Mouse (Mus musculus) right cerebral cortex, postnatal 10 days (tissue): ENCODE results near the gene Foxp1.

Experiments
- DNase-seq, 2 experiments: peaks; one replicate each; pipeline ENCODE4 v3.0.0; 2021; ENCODE audit warnings: low spot score in 2 of 2

Foxp1 gene

GRCm38 (mm10) chr6:99521038-99521640 lies 1.4 kb downstream of the Foxp1 start:
- DNase-seq, result peak; percentile 65 to 73

- no peak for DNase-seq
Measured at GRCm38 (mm10) chr6:99520676-99521037, 1.9 kb downstream of the Foxp1 start.

GRCm38 (mm10) chr6:99519806-99520675 lies 2.5 kb downstream of the Foxp1 start:
- DNase-seq, result peak; percentile 57 to 58

DNA sequence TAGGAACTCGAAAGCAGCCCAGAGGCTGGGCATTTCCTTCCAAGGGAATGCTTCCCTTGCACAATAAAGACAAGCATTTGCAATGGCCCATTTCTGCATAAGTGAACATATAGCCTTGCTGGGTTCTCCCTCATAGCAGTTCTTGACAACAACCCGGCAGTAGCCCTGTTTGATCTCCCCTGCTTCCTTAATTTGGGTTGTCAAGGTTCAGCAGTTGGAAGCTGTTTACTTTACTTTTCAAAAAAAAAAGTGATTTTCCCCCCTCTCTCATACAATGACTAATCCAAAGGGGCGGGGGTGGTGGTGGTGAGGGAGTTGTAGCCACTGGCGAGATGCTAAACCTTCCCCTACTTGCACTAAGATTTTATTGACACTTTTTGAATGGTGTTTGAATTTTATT lies 3.5 kb downstream of the Foxp1 start:
- no peak for DNase-seq

DNA sequence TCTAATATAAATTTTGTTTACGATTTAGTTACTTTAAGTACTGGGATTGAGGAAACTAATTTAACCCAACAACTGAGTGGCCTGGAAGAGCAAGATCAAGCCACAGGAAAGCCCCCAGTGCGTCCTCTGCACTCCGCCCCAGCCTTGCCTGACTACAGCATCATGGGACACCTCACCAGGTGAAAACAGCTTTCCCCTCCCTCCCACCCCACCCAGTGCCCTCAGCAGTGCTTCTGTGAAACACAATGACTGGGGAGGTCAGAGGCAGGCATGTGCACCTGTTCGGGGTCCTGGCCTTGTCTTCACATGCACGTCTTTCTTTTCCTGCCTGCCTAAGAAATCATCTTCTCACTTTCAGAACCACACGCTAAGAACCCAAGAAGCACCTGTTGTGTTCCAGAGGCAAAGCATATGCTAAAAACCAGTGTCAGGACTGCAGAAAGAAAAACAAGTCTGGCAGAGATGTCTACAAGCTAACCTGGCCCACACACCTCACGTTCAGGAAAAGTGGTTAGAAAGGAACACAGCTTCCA lies 6.8 kb downstream of the Foxp1 start:
- DNase-seq, result no peak

- DNase-seq, result no peak
Measured at GRCm38 (mm10) chr6:99511862-99512261, 10.7 kb downstream of the Foxp1 start.

DNA sequence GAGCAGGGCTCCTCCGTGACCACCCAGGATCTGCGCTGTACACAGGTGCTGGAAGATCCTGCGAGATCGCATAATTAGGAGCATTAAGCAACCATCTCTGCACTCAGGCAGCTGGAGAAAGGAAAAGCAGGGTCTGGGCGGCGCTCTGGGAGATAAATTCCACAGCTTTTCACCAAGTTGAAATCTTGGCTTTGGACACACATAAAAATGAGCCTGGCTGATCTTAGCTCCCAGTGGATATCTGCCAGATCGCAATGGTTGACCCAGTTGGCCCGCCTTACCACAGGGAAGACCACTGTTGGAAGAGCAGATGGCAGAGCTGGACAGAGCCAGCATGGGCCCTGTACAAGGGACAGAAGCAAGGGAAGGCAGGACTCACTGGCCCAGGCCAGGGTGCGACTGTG lies 13.3 kb downstream of the Foxp1 start:
- DNase-seq, result peak in 1 of 2 experiments; percentile 54

- no peak for DNase-seq
Measured at GRCm38 (mm10) chr6:99506816-99507215, 15.7 kb downstream of the Foxp1 start.

DNA sequence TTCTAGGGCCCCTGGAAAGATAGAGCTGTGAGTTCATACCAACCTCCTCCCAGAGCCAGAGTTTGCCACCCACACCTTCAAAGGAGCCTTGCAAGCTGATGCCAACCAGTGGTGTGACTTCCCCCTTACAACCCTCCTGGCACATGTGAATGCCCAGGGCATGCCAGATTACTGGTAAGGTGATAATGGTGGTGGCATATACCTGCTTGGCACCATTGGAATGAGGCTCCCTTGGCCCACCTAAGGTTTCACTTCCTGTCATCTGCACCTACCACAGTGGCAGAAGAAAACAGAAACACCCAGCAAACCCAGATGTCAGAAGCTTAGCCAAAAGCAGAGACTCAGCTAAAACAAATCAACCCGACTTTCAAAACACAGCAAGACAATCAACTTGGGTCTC lies 18.8 kb downstream of the Foxp1 start:
- DNase-seq, result no peak

DNA sequence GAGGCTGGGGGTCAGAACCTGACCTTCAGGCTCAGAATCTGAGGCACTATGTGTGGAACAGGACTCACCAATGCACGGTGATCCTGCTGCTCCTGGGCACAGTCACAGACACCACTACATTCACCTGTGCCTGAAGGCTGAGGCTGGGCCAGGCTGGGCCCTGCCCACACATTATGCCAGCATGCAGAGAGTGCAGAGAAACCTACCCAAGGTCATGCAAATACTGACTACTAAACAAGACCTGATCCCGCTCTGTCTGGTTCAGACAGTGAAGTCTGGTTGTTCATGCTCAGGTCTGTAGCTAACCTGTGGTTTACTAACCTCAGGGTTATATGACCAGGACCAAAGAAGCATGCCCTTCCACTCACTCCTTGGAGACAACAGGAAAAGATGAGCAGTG lies 19.8 kb downstream of the Foxp1 start:
- no peak for DNase-seq

DNA sequence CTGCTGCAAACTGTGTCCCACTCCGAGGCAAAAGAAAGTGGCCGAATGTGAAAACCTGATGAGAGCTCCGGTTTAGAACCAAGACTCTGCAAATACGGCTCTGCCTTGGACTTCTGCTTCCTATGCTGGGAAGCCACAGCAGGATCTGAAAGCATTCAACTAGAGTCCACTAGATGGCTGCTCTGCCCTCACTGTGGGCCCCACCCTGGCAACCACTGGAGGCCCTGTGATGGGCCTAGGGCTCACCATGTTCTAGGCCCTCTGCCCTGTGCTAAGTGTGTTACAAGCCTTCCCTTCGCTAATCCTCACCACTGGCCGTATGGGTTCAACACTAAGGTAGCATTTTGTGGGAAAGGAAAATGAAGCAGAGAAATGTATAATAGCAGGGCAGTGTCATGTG lies 20.2 kb downstream of the Foxp1 start:
- no peak for DNase-seq

GRCm38 (mm10) chr6:99500570-99501270 lies 21.8 kb downstream of the Foxp1 start:
- DNase-seq, result no peak

- DNase-seq, result no peak
Measured at GRCm38 (mm10) chr6:99498082-99498481, 24.4 kb downstream of the Foxp1 start.

GRCm38 (mm10) chr6:99496114-99496513 lies 26.4 kb downstream of the Foxp1 start:
- DNase-seq, result no peak

DNA sequence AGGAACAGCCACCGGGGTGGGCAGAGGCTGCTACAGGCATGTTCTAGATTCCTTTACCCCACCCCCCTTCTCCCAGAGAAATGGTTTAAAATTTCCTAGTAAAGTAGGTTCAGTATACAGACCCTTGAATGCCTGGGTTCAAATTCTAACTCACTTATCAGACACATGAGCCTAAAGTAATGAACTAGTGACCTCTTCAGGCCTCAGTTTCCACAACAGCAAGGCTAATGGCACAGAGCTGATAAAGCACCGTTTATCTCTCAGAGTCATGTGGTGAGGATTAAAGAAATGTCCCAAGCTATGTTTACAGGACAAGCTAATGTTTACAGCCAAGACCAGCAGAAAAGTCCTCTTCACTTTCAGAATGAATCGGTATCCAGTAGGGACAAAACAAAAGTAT lies 29.6 kb downstream of the Foxp1 start:
- no peak for DNase-seq

- DNase-seq, result no peak
Measured at GRCm38 (mm10) chr6:99491979-99492544, 30.5 kb downstream of the Foxp1 start.

DNA sequence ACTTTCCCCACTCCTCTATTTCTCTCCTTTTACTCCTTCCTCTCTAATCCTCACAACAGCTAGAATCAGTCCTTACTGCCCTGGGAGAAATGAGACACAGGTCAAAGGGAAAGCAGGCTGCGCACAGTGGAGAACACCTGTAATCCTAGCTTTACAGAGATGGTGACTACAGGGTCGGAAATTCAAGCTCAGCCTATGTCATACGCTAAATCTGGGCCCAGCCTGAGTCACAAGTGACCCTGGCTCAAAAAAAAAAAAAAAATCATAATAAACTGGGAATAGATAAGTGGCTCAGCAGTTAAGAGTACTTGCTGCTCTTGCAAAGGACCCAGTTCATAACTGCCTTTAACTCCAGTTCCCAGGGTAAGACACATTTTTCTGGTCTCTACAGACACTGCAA lies 31.4 kb downstream of the Foxp1 start:
- no peak for DNase-seq

DNA sequence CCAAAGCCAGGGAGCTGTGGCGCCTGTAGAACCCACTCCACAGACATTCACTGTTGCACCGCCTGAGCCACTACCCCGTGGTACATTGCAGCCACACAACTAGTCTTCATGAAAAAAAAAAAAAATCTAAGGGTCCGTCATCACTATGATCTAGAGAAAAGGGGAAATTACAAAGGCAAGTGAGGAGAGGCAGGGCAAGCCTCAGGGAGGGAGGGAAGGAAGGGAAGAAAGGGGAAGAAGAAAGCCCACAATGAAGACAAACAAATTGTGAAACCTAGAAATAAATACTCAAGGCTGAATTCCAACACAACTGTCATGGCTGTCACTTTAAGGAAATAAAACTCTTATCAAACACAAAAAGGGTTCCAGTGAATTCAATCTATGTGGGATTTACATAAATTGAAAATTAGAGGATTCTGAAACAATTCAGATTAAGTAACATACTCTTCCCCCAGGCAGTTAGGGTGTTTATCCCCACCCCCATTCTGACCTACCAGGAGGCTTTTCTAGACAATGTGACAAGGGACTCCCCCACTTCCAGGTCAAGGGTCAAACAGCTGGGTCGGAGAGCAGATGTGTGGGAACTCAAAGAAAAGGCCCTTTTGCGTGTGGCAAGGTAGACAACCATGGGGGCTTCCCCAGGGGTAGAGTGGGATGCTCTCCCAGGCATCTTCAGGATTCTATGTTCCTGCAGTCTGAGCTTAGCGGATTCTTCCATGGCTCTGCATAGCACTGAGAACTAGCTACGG lies 32.4 kb downstream of the Foxp1 start:
- no peak for DNase-seq

DNA sequence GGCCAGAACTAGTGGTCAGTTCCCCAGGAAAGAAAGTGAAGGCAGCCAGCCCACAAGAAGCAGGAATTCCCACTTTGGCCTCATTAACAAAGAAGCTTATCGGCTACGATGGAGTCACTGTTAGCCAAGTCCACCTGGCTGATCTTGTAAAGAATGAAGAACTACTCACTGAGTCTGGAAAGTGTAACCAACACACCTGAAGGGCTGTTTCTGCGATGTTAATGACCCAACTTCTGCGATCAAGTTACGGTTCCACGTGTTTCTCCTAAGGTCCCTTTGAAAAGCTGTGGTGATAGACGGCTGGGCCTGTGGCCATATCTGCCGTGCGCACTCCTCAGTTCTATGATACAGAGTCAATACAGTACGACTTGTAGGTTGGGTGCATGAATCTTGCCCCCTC lies 33.1 kb downstream of the Foxp1 start:
- DNase-seq, result no peak

DNA sequence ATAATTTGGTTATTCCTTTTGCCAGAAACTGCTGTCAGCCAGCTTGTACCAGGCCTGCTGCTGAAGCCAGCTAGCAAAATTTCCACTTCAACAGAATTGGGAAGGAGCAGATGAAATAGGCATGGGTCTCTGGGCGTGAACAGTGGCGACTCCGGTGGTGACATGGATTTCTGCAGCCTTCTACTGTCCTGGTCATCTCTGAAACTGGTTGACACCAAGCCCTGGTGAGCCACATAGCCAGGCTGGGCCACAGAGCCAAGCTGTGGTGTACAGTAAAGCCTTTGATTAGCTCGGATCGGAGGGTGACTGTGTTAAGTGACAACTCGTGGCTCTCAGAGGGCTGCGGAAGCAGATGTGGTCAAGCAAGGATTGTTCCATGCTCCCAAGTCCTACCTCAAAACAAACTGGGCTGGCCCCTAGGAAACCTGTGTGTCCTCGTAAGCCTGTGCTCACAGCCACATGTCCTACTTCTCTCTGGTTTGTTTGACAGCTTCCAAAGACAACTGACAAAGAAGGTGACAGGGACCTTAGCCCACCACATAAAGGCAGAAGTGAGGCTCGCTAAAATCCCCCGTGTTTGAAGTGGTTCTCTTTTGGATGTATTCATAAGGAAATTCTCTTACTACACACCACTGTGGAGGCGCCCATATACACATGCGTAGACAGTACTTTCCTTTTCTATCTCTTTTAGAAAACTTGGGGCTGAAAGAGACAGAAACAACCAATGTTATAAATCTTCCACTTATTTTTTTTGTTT lies 36.5 kb downstream of the Foxp1 start:
- peak; percentile 56 to 57 for DNase-seq
